Mouse (Mus musculus) lung, postnatal 0 days (tissue): Measurements from ENCODE around the gene Dusp18. TPM values are rescaled to one million over a fixed set of nuclear protein-coding genes. Genes with fewer than 3 reads are reported as not detected.

Experiments
- ATAC-seq: fragments of 200-750 bp; cut with Nextera tagmentation; 2 replicates; pipeline ENCODE4 v1.8.0; 2017; ENCODE audit warnings: moderate library complexity
- DNase-seq: peaks from one replicate; pipeline ENCODE4 v3.0.0-alpha.2; 2016; ENCODE audit warnings: low spot score
- H3K27ac ChIP-seq: fragments of 300-500 bp; sonication (generic); 2 replicates; pipeline ENCODE4 v1.5.1; 2014; ENCODE audit warnings: antibody characterized with exemption, mild to moderate bottlenecking, low read length, mixed read lengths
- H3K27me3 ChIP-seq: fragments of 300-500 bp; sonication (generic); replicated peaks from 2 replicates; pipeline ENCODE4 v1.6.1; 2014; ENCODE audit warnings: low read length, mixed read lengths; ENCODE audit not compliant: insufficient read depth
- H3K36me3 ChIP-seq: fragments of 300-500 bp; sonication (generic); 2 replicates; pipeline ENCODE4 v1.6.1; 2014; ENCODE audit warnings: low read length, mixed read lengths; ENCODE audit not compliant: insufficient read depth
- H3K4me1 ChIP-seq: fragments of 300-500 bp; sonication (generic); 2 replicates; pipeline ENCODE4 v1.6.1; 2014; ENCODE audit warnings: antibody characterized with exemption, low read depth, low read length, mixed read lengths; ENCODE audit not compliant: insufficient read depth
- H3K4me2 ChIP-seq: fragments of 300-500 bp; sonication (generic); replicated peaks from 2 replicates; pipeline ENCODE4 v1.6.1; 2014; ENCODE audit warnings: low read depth, mild to moderate bottlenecking, low read length, moderate library complexity, mixed read lengths
- H3K4me3 ChIP-seq: fragments of 300-500 bp; sonication (generic); 2 replicates; pipeline ENCODE4 v1.5.1; 2014; ENCODE audit warnings: low read depth, low read length
- H3K9ac ChIP-seq: fragments of 300-500 bp; sonication (generic); replicated peaks from 2 replicates; pipeline ENCODE4 v1.6.1; 2014; ENCODE audit warnings: low read depth, mild to moderate bottlenecking
- H3K9me3 ChIP-seq: fragments of 300-500 bp; sonication (generic); 2 replicates; pipeline ENCODE4 v1.6.1; 2016; ENCODE audit warnings: low read length, mixed read lengths
- CTCF ChIP-seq: IDR thresholded peaks from 2 replicates; pipeline ENCODE4 v1.5.1; 2016; ENCODE audit warnings: antibody characterized with exemption, mild to moderate bottlenecking
- EP300 ChIP-seq: IDR thresholded peaks from 2 replicates; pipeline ENCODE4 v1.6.1; 2016; ENCODE audit warnings: antibody characterized with exemption, mild to moderate bottlenecking, control low read depth
- WGBS: fragments of 180-500 bp; shearing (Covaris S2); extraction: QIAGEN DNeasy Blood & Tissue Kit; methylation state at CpG from one replicate; pipeline ENCODE4 v1.1.7; 2014; 5-methylcytosine and 5-hydroxymethylcytosine counted together
- polyA plus RNA-seq: library from polyadenylated mRNA; unstranded; fragments of >200 nt; fragmentation: Nextera tagmentation; extraction: Ambion mirVana; gene quantifications from 2 replicates; pipeline ENCODE4 v1.2.1, GENCODE M21; 2015

The Dusp18 gene
- polyA plus RNA-seq: 8.3 and 9.3 TPM in 2 replicates

- WGBS: 5% methylated on average over 46 of the region's 46 CpGs
- Histone ChIP-seq H3K9ac (peak within 1 kb of the TSS; percentile 26; the same call in 1 of the 2 replicates), H3K4me2 (peak within 1 kb of the TSS; percentile 80), H3K4me3 (peak within 1 kb of the TSS; percentile 40), H3K27ac (peak within 1 kb of the TSS; percentile 77), H3K9me3 (no peaks in the 10 kb centered on the region), H3K4me1 (peaks cover 5% of the 10 kb centered on the region; the same call in 1 of the 2 replicates), H3K36me3 (no peaks in the 10 kb centered on the region), H3K27me3 (no peaks in the 10 kb centered on the region)
- ATAC-seq (peak; percentile 100), DNase-seq (peak; percentile 97)
- no peak for TF ChIP-seq CTCF
- TF ChIP-seq EP300: no peak
Measured at GRCm38 (mm10) chr11:3894406-3895281, at the start of gene Dusp18, which contains the start of gene 4921536K21Rik. Gene Dusp18 (plus strand): TSS chr11:3895240. Gene 4921536K21Rik (minus strand): TSS chr11:3895098.

DNA sequence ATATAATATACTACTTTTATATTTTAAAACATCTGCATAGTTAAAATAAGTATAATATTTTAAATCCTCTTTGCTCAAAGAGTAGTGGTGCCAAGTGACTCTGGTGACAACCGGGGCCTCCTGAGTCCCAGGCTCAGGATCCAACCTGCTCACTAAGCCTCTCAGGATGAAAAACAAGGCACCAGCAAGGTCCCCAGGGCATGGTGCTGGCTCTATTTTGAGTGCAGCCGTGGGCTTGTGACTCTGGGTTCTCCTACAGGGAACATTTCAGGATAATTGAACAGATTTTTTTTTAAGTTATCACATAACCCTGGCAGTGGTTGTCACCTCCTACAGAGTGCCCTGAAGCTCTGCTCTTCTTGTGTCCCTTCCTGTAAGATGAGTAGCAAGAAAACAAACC lies 48.7 kb upstream of the Dusp18 start:
- Histone ChIP-seq H3K9me3 (no peaks in the 10 kb centered on the region), H3K4me1 (no peaks in the 10 kb centered on the region), H3K36me3 (no peaks in the 10 kb centered on the region), H3K27me3 (no peaks in the 10 kb centered on the region), H3K4me3 (no peak overlapping the region), H3K4me2 (no peak overlapping the region), H3K9ac (no peak overlapping the region), H3K27ac (no peak overlapping the region)
- no peak for DNase-seq
- WGBS: 72% methylated on average over 2 of the region's 2 CpGs
- TF ChIP-seq EP300 (no peak), CTCF (no peak)
- no peak for ATAC-seq

DNA sequence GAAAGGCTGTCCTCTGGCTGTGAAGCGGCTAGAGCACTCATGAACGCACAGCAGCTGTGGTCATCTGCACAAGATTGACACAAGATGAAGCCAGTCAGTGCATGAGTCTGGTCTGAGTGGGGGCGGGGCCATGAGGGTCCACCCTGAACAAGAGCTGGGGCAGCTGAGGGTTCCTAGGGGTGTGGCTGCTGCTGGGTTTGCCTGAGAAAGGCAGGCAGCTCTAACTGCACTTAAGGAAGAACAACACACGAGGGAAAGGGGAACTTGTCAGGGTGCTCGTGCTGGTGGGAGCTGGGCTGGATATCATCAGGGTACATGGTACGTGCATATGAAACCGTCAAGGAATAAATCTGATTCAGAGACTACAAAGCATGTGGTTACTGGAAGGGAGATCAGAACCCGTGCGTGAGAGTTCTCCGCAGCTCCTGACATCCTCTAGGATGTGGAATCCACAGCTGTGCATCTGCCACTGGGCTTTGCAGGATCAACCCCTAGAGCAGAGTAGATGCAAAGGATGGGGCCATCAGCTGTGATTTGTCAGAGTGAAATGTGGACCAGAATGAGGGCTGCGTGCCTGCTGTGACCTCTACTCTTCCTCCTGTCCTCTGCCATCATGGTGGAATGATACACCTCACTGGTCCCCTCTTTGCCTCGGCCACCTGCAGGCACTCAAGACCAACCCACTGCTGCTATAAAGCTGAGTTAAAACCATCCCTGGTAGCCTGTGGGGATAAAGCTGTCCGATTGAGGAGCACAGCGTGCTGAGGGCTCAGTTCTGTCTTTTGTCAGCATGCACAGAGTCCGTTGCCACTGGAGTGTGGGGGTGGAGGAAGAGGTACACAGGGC lies 45.3 kb upstream of the Dusp18 start:
- H3K27ac ChIP-seq: no peak overlapping the region
- H3K9ac ChIP-seq: no peak overlapping the region
- TF ChIP-seq EP300: no peak
- TF ChIP-seq CTCF: no peak
- no peaks in the 10 kb centered on the region for H3K36me3 ChIP-seq
- no peaks in the 10 kb centered on the region for H3K27me3 ChIP-seq
- DNase-seq (no peak), ATAC-seq (no peak)
- WGBS: 76% methylated on average over 15 of the region's 15 CpGs
- H3K4me2 ChIP-seq: no peak overlapping the region
- no peaks in the 10 kb centered on the region for H3K4me1 ChIP-seq
- H3K9me3 ChIP-seq: no peaks in the 10 kb centered on the region
- H3K4me3 ChIP-seq: no peak overlapping the region

GRCm38 (mm10) chr11:3850315-3850614 lies 44.8 kb upstream of the Dusp18 start:
- DNase-seq (no peak), ATAC-seq (no peak)
- Histone ChIP-seq H3K9ac (no peak overlapping the region), H3K9me3 (no peaks in the 10 kb centered on the region), H3K4me1 (no peaks in the 10 kb centered on the region), H3K27ac (no peak overlapping the region), H3K4me2 (no peak overlapping the region), H3K36me3 (no peaks in the 10 kb centered on the region), H3K4me3 (no peak overlapping the region), H3K27me3 (no peaks in the 10 kb centered on the region)
- 60% methylated on average over 2 of the region's 2 CpGs for WGBS
- no peak for TF ChIP-seq EP300
- TF ChIP-seq CTCF: no peak

- no peaks in the 10 kb centered on the region for H3K27me3 ChIP-seq
- WGBS: 50% methylated on average over 5 of the region's 5 CpGs
- H3K4me1 ChIP-seq: no peaks in the 10 kb centered on the region
- H3K4me2 ChIP-seq: no peak overlapping the region
- H3K36me3 ChIP-seq: no peaks in the 10 kb centered on the region
- H3K9me3 ChIP-seq: no peaks in the 10 kb centered on the region
- no peak for TF ChIP-seq CTCF
- TF ChIP-seq EP300: no peak
- H3K27ac ChIP-seq: no peak overlapping the region
- no peak for DNase-seq
- H3K9ac ChIP-seq: no peak overlapping the region
- no peak for ATAC-seq
- H3K4me3 ChIP-seq: no peak overlapping the region
Measured at GRCm38 (mm10) chr11:3850746-3851277, 44.2 kb upstream of the Dusp18 start.

DNA sequence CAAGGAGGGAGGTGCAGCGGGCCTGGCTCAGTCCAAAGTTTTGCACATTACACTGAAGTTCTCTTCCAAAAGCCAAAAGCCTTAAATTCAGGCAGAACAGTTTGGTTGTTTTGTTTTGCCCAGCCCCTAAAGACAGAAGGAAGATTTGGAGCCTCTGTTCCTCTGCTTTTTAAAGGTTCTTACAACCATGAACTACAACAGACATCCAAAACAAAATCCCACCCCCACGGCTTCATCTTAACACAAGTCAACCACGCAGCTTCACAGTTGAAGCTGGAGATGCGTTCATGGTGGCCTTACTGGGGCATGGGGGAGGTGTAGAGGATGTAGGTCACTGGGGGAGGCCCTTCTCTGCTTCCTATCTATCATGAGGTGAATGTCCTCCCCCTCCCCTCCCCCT lies 43.2 kb upstream of the Dusp18 start:
- no peak overlapping the region for H3K4me3 ChIP-seq
- WGBS: 78% methylated on average over 4 of the region's 4 CpGs
- no peaks in the 10 kb centered on the region for H3K4me1 ChIP-seq
- no peaks in the 10 kb centered on the region for H3K27me3 ChIP-seq
- no peak for ATAC-seq
- H3K27ac ChIP-seq: no peak overlapping the region
- no peak for TF ChIP-seq CTCF
- TF ChIP-seq EP300: no peak
- no peak overlapping the region for H3K4me2 ChIP-seq
- no peak overlapping the region for H3K9ac ChIP-seq
- no peak for DNase-seq
- H3K9me3 ChIP-seq: no peaks in the 10 kb centered on the region
- no peaks in the 10 kb centered on the region for H3K36me3 ChIP-seq
